Mouse (Mus musculus) CH12.LX (cell line): ENCODE data around the gene Pou2f3.

Experiments
- CTCF ChIP-seq, 2 experiments: IDR thresholded peaks in 1 of 2; conservative IDR thresholded peaks in 1 of 2; 2 replicates each; pipeline ENCODE4 v1.5.1; 2011 to 2012; ENCODE audit warnings: low read depth in 2 of 2, low read length in 2 of 2, improper control_type of control experiment in 1 of 2, inconsistent platforms in 1 of 2, mild to moderate bottlenecking in 1 of 2, moderate library complexity in 1 of 2
- EP300 ChIP-seq: IDR thresholded peaks from 2 replicates; pipeline ENCODE4 v1.6.1; 2011; ENCODE audit warnings: low read length, improper control_type of control experiment
- MAFK ChIP-seq: IDR thresholded peaks from 2 replicates; pipeline ENCODE4 v1.6.1; 2011; ENCODE audit warnings: low read length, improper control_type of control experiment; ENCODE audit not compliant: insufficient replicate concordance
- NELFE ChIP-seq: IDR thresholded peaks from 2 replicates; pipeline ENCODE4 v1.6.1; 2011; ENCODE audit warnings: low read depth, low read length, improper control_type of control experiment
- USF2 ChIP-seq: conservative IDR thresholded peaks from 2 replicates; pipeline ENCODE4 v1.6.1; 2011; ENCODE audit warnings: low read depth, low read length, improper control_type of control experiment
- ZC3H11A ChIP-seq: IDR thresholded peaks from 2 replicates; pipeline ENCODE4 v1.6.1; 2012; ENCODE audit warnings: low read depth, mild to moderate bottlenecking, inconsistent platforms, low read length, improper control_type of control experiment

DNA sequence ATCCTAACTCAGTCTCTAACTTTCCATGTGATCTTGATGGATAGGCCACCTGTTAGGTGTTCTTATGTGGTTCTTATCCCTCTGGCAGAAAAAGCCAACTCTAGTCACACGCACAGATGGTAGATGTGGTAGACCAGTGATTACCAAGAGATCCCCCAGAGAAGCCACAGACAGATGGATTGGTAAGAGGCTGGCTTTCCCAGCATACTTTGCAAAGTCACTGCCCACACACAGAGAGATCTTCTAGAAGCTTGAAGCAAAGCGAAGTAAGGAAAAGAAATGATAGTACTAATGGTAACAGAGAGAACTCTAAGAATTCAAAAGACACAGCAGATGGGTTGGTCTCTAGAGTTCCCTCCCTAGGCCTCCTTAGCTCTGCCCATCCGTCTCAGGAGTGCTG lies 60.7 kb downstream of the Pou2f3 start:
- TF ChIP-seq USF2 = no peak
- TF ChIP-seq CTCF (conservative IDR thresholded peaks at IDR 0.05 in 1 of 2, IDR thresholded peaks at IDR 0.05 in 1 of 2; ENCODE audit: low read depth in 2 of 2, low read length in 2 of 2) = no peak
- TF ChIP-seq NELFE = no peak
- no peak for TF ChIP-seq EP300
- no peak for TF ChIP-seq ZC3H11A
- TF ChIP-seq MAFK = no peak
